Mouse (Mus musculus) MEL (cell line): ENCODE results near the gene Tulp4.
"Not testable (repeated sequence)": the region's sequence is repeated elsewhere in the genome, so short reads cannot be mapped to it uniquely, and the experiment has no call there.

ENCODE experiments used
- CTCF ChIP-seq, 3 experiments: IDR thresholded peaks in 2 of 3; conservative IDR thresholded peaks in 1 of 3; 2 replicates each; pipeline ENCODE4 v1.5.1; 2011 to 2012; ENCODE audit warnings: low read length in 3 of 3, low read depth in 2 of 3, mild to moderate bottlenecking in 2 of 3, improper control_type of control experiment in 1 of 3, inconsistent platforms in 1 of 3, mixed read lengths in 1 of 3, moderate library complexity in 1 of 3; ENCODE audit not compliant: control insufficient read depth in 1 of 3, insufficient read depth in 1 of 3, poor library complexity in 1 of 3, severe bottlenecking in 1 of 3
- E2F4 ChIP-seq: IDR thresholded peaks from 2 replicates; pipeline ENCODE4 v1.6.1; 2011; ENCODE audit warnings: low read depth, low read length, improper control_type of control experiment, borderline replicate concordance
- EP300 ChIP-seq, 2 experiments: IDR thresholded peaks; 2 replicates each; pipeline ENCODE4 v1.6.1; 2011; ENCODE audit warnings: improper control_type of control experiment in 2 of 2, low read length in 2 of 2, low read depth in 1 of 2, mild to moderate bottlenecking in 1 of 2
- GATA1 ChIP-seq: IDR thresholded peaks from 2 replicates; pipeline ENCODE4 v1.6.1; 2011; ENCODE audit warnings: low read depth, low read length, improper control_type of control experiment
- MAX ChIP-seq: IDR thresholded peaks from 2 replicates; pipeline ENCODE4 v1.6.1; 2011; ENCODE audit warnings: low read length, improper control_type of control experiment
- MEF2A ChIP-seq: IDR thresholded peaks from 2 replicates; pipeline ENCODE4 v1.6.1; 2014; ENCODE audit warnings: low read depth, mild to moderate bottlenecking, inconsistent platforms, low read length, improper control_type of control experiment; ENCODE audit not compliant: poor library complexity, insufficient replicate concordance, severe bottlenecking; ENCODE audit errors: extremely low read depth
- NRF1 ChIP-seq: IDR thresholded peaks from 2 replicates; pipeline ENCODE4 v1.6.1; 2014; ENCODE audit warnings: low read depth, mild to moderate bottlenecking, inconsistent platforms, low read length, improper control_type of control experiment, moderate library complexity; ENCODE audit not compliant: poor library complexity, insufficient read depth, severe bottlenecking
- POLR2A ChIP-seq, 2 experiments: IDR thresholded peaks; 2 replicates each; pipeline ENCODE4 v1.6.1; 2011 to 2012; ENCODE audit warnings: low read length in 2 of 2, mild to moderate bottlenecking in 2 of 2, control low read depth in 1 of 2, improper control_type of control experiment in 1 of 2, low read depth in 1 of 2, moderate library complexity in 1 of 2; ENCODE audit not compliant: control insufficient read depth in 1 of 2, insufficient read depth in 1 of 2, poor library complexity in 1 of 2
- SIN3A ChIP-seq: IDR thresholded peaks from 2 replicates; pipeline ENCODE4 v1.6.1; 2012; ENCODE audit warnings: low read length, improper control_type of control experiment, inconsistent platforms
- USF1 ChIP-seq: IDR thresholded peaks from 2 replicates; pipeline ENCODE4 v1.6.1; 2014; ENCODE audit warnings: low read depth, mild to moderate bottlenecking, inconsistent platforms, low read length, improper control_type of control experiment, moderate library complexity
- ZC3H11A ChIP-seq: IDR thresholded peaks from 2 replicates; pipeline ENCODE4 v1.6.1; 2012; ENCODE audit warnings: low read depth, mild to moderate bottlenecking, inconsistent platforms, low read length, improper control_type of control experiment
- ZNF384 ChIP-seq: IDR thresholded peaks from 2 replicates; pipeline ENCODE4 v1.6.1; 2012; ENCODE audit warnings: low read depth, mild to moderate bottlenecking, inconsistent platforms, low read length, improper control_type of control experiment

DNA sequence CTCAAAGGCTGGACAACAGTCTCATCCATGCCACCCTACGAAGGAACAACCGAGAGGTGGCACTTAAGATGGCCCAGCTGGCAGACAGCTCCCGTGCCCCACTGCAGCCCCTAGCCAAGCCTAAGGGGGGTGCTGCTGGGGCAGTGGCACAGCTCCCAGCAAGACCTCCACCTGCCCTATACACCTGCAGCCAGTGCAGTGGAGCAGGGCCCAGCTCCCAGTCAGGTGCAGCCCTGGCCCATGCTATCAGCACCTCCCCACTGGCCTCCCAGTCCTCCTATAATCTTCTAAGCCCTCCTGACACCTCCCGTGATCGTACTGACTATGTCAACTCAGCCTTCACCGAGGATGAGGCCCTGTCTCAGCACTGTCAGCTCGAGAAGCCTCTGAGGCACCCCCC, 126.4 kb downstream of the Tulp4 start:
- TF ChIP-seq CTCF (IDR thresholded peaks at IDR 0.05 in 2 of 3, conservative IDR thresholded peaks at IDR 0.05 in 1 of 3; ENCODE audit: control insufficient read depth in 1 of 3, insufficient read depth in 1 of 3, low read depth in 2 of 3, low read length in 3 of 3, poor library complexity in 1 of 3, severe bottlenecking in 1 of 3); E2F4; NRF1; USF1; MEF2A; POLR2A (IDR thresholded peaks at IDR 0.05; ENCODE audit: control insufficient read depth in 1 of 2, insufficient read depth in 1 of 2, low read depth in 1 of 2, low read length in 2 of 2, poor library complexity in 1 of 2); SIN3A; ZC3H11A; ZNF384; EP300 (IDR thresholded peaks at IDR 0.05; ENCODE audit: low read depth in 1 of 2, low read length in 2 of 2); GATA1; MAX: not testable (repeated sequence)
